ENCODE assay signal across 10 mouse cellular contexts in the genomic region with DNA sequence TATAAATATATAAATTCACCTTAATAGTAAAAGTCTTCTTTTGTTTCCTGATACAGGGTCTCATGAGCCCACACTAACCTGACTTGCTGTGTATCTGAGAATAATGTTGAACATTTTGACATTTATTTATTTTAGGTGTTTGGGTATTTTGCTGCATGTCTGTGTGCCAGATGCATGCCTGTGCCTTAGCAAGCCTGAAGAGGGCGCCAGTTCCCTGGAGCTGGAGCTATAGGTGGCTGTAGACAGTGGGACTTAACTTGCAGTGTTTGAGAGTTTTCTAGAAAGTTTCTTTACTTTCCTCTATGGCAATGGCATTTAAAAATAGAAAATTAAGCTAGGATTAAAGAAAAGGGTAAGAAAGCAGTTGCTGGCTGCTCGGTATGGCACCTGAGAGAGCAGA. TPM values are rescaled to one million over a fixed set of nuclear protein-coding genes. Genes with fewer than 3 reads are reported as not detected.
A peak's percentile ranks its signal among the peaks of the same experiment; 100 is the strongest.
DNase-seq lines count a peak whose midpoint lies in the region; ATAC-seq and TF ChIP-seq lines count a peak whose summit lies in the region.
"Had no signal": no experiment of that assay in that cellular context is flagged by ENCODE, and none has a peak within 500 bp of the region (broad histone marks: within the 10 kb centered on the region; RNA-seq: fewer than 3 reads in every experiment).

No protein-coding gene starts in this region.

- ATAC-seq in intestine, postnatal 0 days, result no peak
- no peak for ATAC-seq in intestine, embryonic 15.5 days
- no peak for ATAC-seq in erythroblast, adult 5-6 weeks (replicated peaks; ENCODE audit: low FRiP score, poor library complexity, severe bottlenecking)

- peaks cover 28% of the 10 kb centered on the region; the same call in 1 of the 2 replicates for H3K36me3 ChIP-seq in intestine, postnatal 0 days (ENCODE audit: control insufficient read depth, insufficient read depth)
- H3K36me3 ChIP-seq in intestine, embryonic 15.5 days, result peaks cover 15% of the 10 kb centered on the region; the same call in 1 of the 2 replicates
- peaks cover 49% of the 10 kb centered on the region for H3K36me3 ChIP-seq in hindbrain, embryonic 10.5 days

- peak; percentile 81 for TF ChIP-seq CTCF in intestine, postnatal 0 days (IDR thresholded peaks at IDR 0.05; ENCODE audit: low read depth)

- H3K27me3 ChIP-seq in intestine, postnatal 0 days (replicated peaks; ENCODE audit: control insufficient read depth, insufficient read depth, low read length), result no peaks in the 10 kb centered on the region
- H3K27me3 ChIP-seq in intestine, embryonic 15.5 days (replicated peaks), result no peaks in the 10 kb centered on the region
- H3K27me3 ChIP-seq in hindbrain, embryonic 10.5 days (ENCODE audit: insufficient read depth, poor library complexity, severe bottlenecking), result no peaks in the 10 kb centered on the region
- H3K27me3 ChIP-seq: liver, embryonic 13.5 days had no signal

- H3K4me3 ChIP-seq in intestine, postnatal 0 days (ENCODE audit: low read depth, low read length), result no peak overlapping the region
- no peak overlapping the region for H3K4me3 ChIP-seq in intestine, embryonic 15.5 days (replicated peaks)
- no peak overlapping the region for H3K4me3 ChIP-seq in hindbrain, embryonic 10.5 days
- H3K4me3 ChIP-seq: liver, embryonic 13.5 days had no signal

- no peak overlapping the region for H3K9ac ChIP-seq in intestine, postnatal 0 days (ENCODE audit: low read depth, low read length)
- H3K9ac ChIP-seq in intestine, embryonic 15.5 days, result no peak overlapping the region
- H3K9ac ChIP-seq: liver, embryonic 13.5 days had no signal

- 43% methylated on average over 2 of the region's 2 CpGs for WGBS in intestine, postnatal 0 days
- WGBS in intestine, embryonic 15.5 days, result 30% methylated on average over 2 of the region's 2 CpGs
- 51% methylated on average over 2 of the region's 2 CpGs for WGBS in hindbrain, embryonic 10.5 days

- no peaks in the 10 kb centered on the region for H3K9me3 ChIP-seq in intestine, postnatal 0 days (ENCODE audit: control insufficient read depth)
- no peaks in the 10 kb centered on the region for H3K9me3 ChIP-seq in intestine, embryonic 15.5 days
- H3K9me3 ChIP-seq in hindbrain, embryonic 10.5 days, result no peaks in the 10 kb centered on the region
- H3K9me3 ChIP-seq: liver, embryonic 13.5 days had no signal

- H3K4me1 ChIP-seq in intestine, postnatal 0 days (replicated peaks; ENCODE audit: control insufficient read depth, insufficient read depth, low read length), result no peaks in the 10 kb centered on the region
- peaks cover 2% of the 10 kb centered on the region; the same call in 1 of the 2 replicates for H3K4me1 ChIP-seq in intestine, embryonic 15.5 days (replicated peaks)
- H3K4me1 ChIP-seq in hindbrain, embryonic 10.5 days (replicated peaks), result peaks cover 7% of the 10 kb centered on the region

- no peak overlapping the region for H3K4me2 ChIP-seq in intestine, postnatal 0 days (replicated peaks; ENCODE audit: low read depth)
- no peak overlapping the region for H3K4me2 ChIP-seq in intestine, embryonic 15.5 days (replicated peaks)
- H3K4me2 ChIP-seq: liver, embryonic 13.5 days had no signal

- H3K27ac ChIP-seq in intestine, postnatal 0 days (ENCODE audit: low read depth, low read length), result no peak overlapping the region
- no peak overlapping the region for H3K27ac ChIP-seq in intestine, embryonic 15.5 days
- H3K27ac ChIP-seq in hindbrain, embryonic 10.5 days, result no peak overlapping the region
- H3K27ac ChIP-seq: liver, embryonic 13.5 days had no signal

- DNase-seq in A20 (ENCODE audit: low read depth, low spot score) (peak; percentile 48), MEL-GATA-1-ER (ENCODE audit: extremely low read depth, low read depth) (peak; percentile 20)
- peak; percentile 53 for DNase-seq in lung, postnatal 36 days
- DNase-seq in layer of hippocampus, postnatal 36 days, result no peak
- no peak for DNase-seq in hindbrain, embryonic 10.5 days (ENCODE audit: low spot score)
- DNase-seq: liver, embryonic 13.5 days had no signal

RNA-seq across cellular contexts. Expression of a gene that starts 6.3 kb away (rescaled TPM):
- polyA plus RNA-seq in intestine, postnatal 0 days (2015; fragmentation: Nextera tagmentation; extraction: Ambion mirVana), result 208 and 218 TPM in 2 replicates
- 144 and 173 TPM in 2 replicates for polyA plus RNA-seq in intestine, embryonic 15.5 days (2015; fragmentation: Nextera tagmentation; extraction: Ambion mirVana)
- total RNA-seq in layer of hippocampus, postnatal 36 days (2021), result 10 to 100 TPM; 65.2 to 76.7 TPM
- polyA plus RNA-seq in hindbrain, embryonic 10.5 days (2016; fragmentation: Nextera tagmentation; extraction: Ambion mirVana), result 167 and 168 TPM in 2 replicates
- 33.4 and 50.4 TPM in 2 replicates for total RNA-seq in erythroblast, adult 5-6 weeks (2015; ENCODE audit: low replicate concordance)
- total RNA-seq in erythroblast, adult 5-6 weeks (2017; ENCODE audit: low replicate concordance), result 21.3 and 21.4 TPM in 2 replicates

RNA-seq across cellular contexts. Expression of a gene that starts 33.5 kb away (rescaled TPM):
- not detected in 2 replicates for polyA plus RNA-seq in intestine, postnatal 0 days (2015; fragmentation: Nextera tagmentation; extraction: Ambion mirVana)
- polyA plus RNA-seq in intestine, embryonic 15.5 days (2015; fragmentation: Nextera tagmentation; extraction: Ambion mirVana), result not detected in 2 replicates
- total RNA-seq in layer of hippocampus, postnatal 36 days (2021), result not detected
- polyA plus RNA-seq in hindbrain, embryonic 10.5 days (2016; fragmentation: Nextera tagmentation; extraction: Ambion mirVana), result not detected in 2 replicates
- not detected in 2 replicates for total RNA-seq in erythroblast, adult 5-6 weeks (2015; ENCODE audit: low replicate concordance)
- not detected in 2 replicates for total RNA-seq in erythroblast, adult 5-6 weeks (2017; ENCODE audit: low replicate concordance)
- total RNA-seq: heart, adult 18-20 months had no signal
- polyA plus RNA-seq: liver, embryonic 13.5 days had no signal

Comparison
In these comparisons a context has a peak if more than half of its experiments do, and no peak if none do; other contexts are left out.
1. DNase-seq: peak in A20 (single experiment), MEL-GATA-1-ER (single experiment) and lung, postnatal 36 days (single experiment); none in layer of hippocampus, postnatal 36 days (0 of 2) and hindbrain, embryonic 10.5 days (single experiment).